Mouse (Mus musculus): ENCODE data around the gene Ndfip2.

Gene Ndfip2

GRCm38 (mm10) chr14:105258379-105259034, at the start of gene Ndfip2:
TSS of gene Ndfip2 (plus strand) at chr14:105258573.
- peak; percentile 80 for DNase-seq (ENCODE audit: low spot score)

GRCm38 (mm10) chr14:105219525-105220376, 38.6 kb upstream of the Ndfip2 start:
- no peak for DNase-seq (ENCODE audit: low spot score)

- no peak for DNase-seq (ENCODE audit: low spot score)
Measured at GRCm38 (mm10) chr14:105222240-105222639, 36.1 kb upstream of the Ndfip2 start.

DNA sequence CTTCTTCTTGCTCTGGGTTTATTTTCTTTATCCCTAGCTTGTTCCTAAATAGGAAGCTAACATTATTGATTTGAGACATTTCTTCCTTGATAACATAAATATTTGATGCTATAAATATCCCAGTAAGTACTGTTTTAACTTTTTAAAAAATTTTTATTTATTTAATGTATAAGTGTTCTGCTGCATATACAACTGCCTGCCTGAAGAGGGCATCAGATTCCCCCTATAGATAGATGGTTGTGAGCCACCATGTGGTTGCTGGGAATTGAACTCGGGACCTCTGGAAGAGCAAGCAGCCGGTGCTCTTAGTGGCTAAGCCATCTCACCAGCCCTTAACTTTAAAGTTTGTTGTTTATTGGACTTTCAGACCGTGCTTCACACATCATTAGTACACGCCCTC, 32.6 kb upstream of the Ndfip2 start:
- DNase-seq (ENCODE audit: low spot score) = no peak

DNA sequence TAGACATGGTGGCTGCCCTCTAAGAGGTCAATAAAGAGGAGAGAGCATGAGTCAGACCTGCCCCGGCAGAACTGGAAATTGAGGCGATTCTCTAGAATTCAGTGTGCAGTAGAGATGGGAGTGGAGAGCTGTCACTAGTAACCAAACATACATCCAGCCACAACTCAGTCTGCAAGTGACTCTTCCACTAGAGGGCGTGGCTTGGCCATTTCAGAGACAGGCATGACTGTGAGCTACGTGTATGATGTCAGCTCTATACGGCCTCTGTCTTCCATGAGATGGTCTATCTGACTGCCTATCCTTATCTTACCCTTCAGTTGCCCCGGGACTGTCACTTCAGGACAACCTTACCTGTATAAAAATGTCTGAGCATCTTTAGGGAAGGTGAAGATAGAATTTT, 26.0 kb upstream of the Ndfip2 start:
- peak; percentile 42 for DNase-seq (ENCODE audit: low spot score)

GRCm38 (mm10) chr14:105236596-105236995, 21.8 kb upstream of the Ndfip2 start:
- no peak for DNase-seq (ENCODE audit: low spot score)

DNA sequence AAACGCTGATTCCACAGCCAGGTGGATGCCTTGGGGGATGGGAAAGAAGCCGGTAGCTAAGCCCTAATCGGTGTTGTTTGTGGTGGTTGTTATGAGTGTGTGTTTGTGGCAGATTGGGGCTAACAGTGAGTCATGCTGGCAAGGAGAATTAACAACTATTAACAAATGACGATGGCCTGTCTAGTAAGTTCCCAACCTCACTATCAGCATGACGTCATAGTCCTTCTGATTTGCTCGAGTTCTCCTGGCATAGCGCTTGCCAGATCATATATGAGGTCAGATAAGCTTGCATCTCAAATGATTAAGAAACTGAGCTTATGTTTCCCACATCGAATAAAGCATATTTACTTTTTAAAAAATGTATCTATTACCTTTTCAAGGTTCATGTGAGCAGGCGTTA, 20.6 kb upstream of the Ndfip2 start:
- no peak for DNase-seq (ENCODE audit: low spot score)

- no peak for DNase-seq (ENCODE audit: low spot score)
Measured at GRCm38 (mm10) chr14:105238450-105239038, 19.8 kb upstream of the Ndfip2 start.

DNA sequence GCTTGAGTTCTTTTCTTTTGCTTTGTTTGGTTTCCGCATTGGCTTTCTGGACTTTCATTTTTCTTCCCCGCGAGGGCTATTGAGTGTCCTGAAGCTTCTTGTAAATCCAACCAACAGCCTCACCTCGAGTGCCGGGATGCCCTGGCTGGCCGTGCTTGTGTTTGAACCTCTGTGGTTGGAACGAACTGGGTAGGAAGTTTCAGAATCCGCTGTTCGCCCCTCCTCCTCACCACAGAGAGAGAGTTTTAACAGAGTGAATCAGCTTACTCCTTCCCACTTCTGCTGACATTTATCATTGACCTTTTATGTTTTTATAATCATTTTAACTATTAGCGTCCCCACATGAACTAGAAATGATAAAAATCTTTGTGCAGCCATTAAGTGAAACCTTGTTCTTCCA, 18.3 kb upstream of the Ndfip2 start:
- DNase-seq (ENCODE audit: low spot score) = no peak

- no peak for DNase-seq (ENCODE audit: low spot score)
Measured at GRCm38 (mm10) chr14:105243805-105244443, 14.4 kb upstream of the Ndfip2 start.

DNA sequence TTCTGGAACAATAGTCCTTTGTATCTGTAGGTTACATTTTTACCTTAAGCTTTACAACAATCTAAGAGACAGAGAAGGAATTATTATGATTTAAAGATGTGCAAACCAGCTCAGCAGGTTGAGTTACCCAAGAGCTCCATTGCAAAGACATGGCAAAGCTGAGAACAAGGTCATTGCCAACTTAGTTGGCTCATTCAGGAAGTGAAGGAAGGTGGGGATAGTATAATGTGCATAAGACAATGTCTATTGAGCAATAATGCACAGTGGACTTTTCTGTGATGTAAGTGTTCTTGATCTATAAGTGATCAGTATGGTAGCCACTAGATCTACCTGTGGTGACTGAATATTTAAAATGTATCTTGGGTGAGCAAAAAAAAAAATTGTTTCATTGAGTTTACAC, 7.3 kb upstream of the Ndfip2 start:
- no peak for DNase-seq (ENCODE audit: low spot score)

GRCm38 (mm10) chr14:105253304-105253703, 5.1 kb upstream of the Ndfip2 start:
- DNase-seq (ENCODE audit: low spot score) = no peak

GRCm38 (mm10) chr14:105254401-105254800, 4.0 kb upstream of the Ndfip2 start:
- no peak for DNase-seq (ENCODE audit: low spot score)

DNA sequence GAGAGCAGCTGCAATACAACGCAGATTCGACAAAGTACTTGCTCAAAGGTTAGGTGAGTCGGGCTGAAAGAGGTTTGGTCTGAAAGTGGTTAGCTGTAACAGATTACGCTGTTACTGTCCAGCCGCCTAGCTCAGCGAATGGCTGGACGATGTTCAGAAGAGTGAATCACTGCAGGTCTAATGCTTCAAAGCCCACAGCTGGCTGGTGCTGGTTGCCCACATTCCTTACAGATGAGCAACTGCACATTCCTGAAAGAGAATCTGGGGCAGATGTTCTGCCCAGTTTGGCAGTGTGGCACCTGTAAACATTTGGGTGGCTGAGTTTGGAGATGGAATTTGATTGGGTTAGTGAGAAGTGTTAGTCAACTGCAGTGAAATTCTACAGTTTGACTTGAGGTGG, 2.8 kb upstream of the Ndfip2 start:
- no peak for DNase-seq (ENCODE audit: low spot score)

DNA sequence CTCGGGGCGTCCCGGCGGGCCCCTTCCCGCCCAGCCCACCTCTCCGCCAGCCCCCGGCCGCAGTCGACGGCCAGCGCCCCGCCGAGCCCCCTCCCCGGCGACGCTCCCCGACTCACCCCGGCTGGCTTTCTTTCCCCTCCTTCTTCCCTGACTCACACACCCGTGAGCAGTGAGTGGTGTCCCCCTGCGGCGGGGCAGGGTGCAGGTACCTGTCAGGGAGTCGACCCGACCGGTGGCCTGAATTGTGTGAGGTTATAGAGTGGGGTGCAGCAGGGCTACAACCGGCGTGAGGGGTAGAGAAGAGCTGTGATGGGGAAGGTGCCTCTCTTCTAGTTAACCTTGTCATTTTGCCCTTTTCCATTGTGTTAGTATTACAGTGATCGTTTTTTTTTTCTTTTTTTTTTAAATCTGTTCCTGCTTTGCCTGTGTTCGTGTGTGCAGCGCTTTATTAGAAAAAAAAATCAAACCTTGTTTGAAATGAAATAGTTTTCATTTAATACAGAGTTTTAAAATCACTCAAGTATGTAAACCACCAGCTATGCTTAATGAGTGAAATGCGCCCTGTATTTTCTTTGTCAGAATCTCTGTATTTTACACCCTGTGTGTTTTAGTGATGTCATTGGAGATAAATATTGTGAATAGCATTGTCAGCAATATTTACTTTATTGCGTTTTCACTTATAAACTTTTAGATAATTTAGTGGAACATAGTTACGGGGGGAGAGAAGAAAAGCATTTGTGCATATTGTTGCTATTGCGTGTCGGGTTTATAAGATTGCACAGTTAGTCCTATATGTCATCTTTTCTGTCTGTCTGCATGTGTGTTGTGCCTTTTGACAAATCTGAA, 885 bp downstream of the Ndfip2 start:
- DNase-seq (ENCODE audit: low spot score) = peak; percentile 26

GRCm38 (mm10) chr14:105262923-105263322, 4.5 kb downstream of the Ndfip2 start:
- DNase-seq (ENCODE audit: low spot score) = no peak

DNA sequence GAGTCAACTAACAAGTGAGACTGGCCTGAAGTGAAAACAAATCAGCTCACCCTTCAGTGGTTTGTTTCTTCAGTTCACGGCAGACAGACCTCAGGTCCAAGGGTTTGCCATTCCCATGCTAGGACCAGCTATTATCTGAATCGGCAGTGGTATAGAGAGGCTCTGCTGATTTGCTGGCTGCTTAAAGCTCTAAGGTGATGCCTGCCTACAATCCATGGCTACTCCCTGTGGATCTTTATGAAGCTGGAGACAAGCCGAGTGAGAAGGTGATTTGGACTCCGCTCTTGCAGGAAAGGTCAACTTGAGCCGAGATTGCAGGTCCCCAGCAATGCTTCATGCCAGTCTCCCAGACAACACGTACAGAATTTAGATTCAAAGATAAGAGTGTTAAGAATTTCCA, 8.7 kb downstream of the Ndfip2 start:
- DNase-seq (ENCODE audit: low spot score) = no peak

DNA sequence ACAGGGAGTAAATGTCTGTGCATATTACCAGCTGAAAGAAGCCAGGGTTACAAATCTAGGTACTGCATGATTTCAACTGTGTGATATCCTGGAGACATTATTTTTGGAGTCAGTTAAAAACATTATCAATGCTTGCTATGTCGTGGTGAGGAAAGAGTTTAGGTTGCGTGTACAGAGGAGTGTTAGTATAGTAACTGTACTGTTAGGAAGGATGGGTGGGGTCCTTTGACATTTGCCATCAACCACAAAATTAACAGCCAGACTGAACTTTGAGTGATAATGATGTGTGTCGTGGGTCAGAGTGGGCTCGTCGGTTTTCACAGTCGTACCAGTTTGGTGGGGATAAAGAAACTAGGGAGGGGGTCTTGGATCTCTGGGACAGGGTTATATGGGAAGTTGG, 13.7 kb downstream of the Ndfip2 start:
- DNase-seq (ENCODE audit: low spot score) = no peak

DNA sequence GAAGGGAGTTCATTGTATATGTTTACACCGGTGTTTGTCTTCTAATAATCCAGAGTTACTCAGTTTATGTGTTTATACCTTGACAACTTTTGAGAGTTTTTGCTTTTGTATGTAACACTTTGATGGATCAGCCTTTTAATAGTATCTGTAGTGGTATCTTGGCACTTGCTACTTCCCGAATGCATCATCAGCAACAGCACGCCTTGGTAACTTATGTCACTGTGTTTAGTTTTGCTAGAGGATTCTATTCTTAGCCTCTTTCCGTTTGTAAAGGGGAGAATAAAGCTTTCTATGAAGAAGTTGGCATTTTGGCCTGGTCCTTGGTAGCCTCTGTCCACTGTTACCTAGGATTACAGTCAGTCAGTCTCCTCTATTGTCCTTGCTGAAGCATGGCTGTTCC, 14.2 kb downstream of the Ndfip2 start:
- DNase-seq (ENCODE audit: low spot score) = no peak

DNA sequence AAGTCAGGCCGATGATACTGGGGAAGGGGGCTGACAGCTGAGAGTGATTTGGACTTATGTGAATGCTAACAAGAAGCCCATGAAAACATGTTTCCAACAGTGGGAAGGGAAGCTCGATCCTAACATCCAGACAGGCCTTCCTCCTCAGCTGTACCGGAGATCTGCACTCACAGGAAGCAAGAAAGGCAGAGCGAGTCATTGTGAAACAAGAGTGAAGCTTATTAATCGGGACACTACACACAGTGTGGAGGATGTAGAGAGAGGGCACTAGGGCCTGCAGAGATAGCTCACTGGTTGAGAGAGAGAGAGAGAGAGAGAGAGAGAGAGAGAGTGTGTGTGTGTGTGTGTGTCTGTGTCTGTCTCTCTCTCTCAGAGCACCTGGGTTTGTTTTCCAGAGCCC, 16.8 kb downstream of the Ndfip2 start:
- no peak for DNase-seq (ENCODE audit: low spot score)

GRCm38 (mm10) chr14:105277277-105277676, 18.9 kb downstream of the Ndfip2 start:
- DNase-seq (ENCODE audit: low spot score) = no peak

GRCm38 (mm10) chr14:105284062-105284461, 25.7 kb downstream of the Ndfip2 start:
- DNase-seq (ENCODE audit: low spot score) = no peak

All from c-Kit-positive CD71-positive TER-119-positive erythroid progenitor cells, embryonic 14.5 days (primary cell).